Mouse (Mus musculus) gastrocnemius, postnatal 25 days (tissue): Measurements from ENCODE around the gene Taf13. TPM values are rescaled to one million over a fixed set of nuclear protein-coding genes. Genes with fewer than 3 reads are reported as not detected.
A peak's percentile ranks its signal among the peaks of the same experiment; 100 is the strongest.

Source experiments
- DNase-seq: peaks from one replicate; pipeline ENCODE4 v3.0.0; 2022
- microRNA-seq, 2 experiments: library from miRNA; unstranded; fragments of <30 nt; microRNA quantifications; one replicate each; pipeline ENCODE4 v1.2.0; 2021; ENCODE audit warnings: borderline replicate concordance in 2 of 2
- total RNA-seq, 2 experiments: library from RNA; stranded (reverse); gene quantifications; 1 replicate in 1 of 2; 2 replicates in 1 of 2; pipeline ENCODE4 v1.2.3; 2021

Taf13 gene
- total RNA-seq, 2 experiments from 2014 or later: 17.6 to 18.3 TPM

GRCm38 (mm10) chr3:108572309-108573010, 962 bp downstream of the Taf13 start:
- no peak for DNase-seq

- DNase-seq: no peak
Observed at GRCm38 (mm10) chr3:108574018-108574417, 2.5 kb downstream of the Taf13 start.

- no peak for DNase-seq
Observed at GRCm38 (mm10) chr3:108584580-108584979, 13.1 kb downstream of the Taf13 start.

- no peak for DNase-seq
Observed at GRCm38 (mm10) chr3:108588446-108588845, 16.9 kb downstream of the Taf13 start.

- DNase-seq: peak; percentile 97
Observed at GRCm38 (mm10) chr3:108590786-108591529, 19.5 kb downstream of the Taf13 start, which contains the start of gene Wdr47. TSS of gene Wdr47 (plus strand) at chr3:108591279.

- no peak for DNase-seq
Observed at GRCm38 (mm10) chr3:108591530-108592522, 20.3 kb downstream of the Taf13 start.

GRCm38 (mm10) chr3:108608906-108609305, 37.4 kb downstream of the Taf13 start:
- DNase-seq: no peak

Small RNA genes lying within 50 kb of the gene (microRNA-seq; reads per million reads assigned to microRNA genes)
- gene Gm22860: 0 reads per million in 2 experiments

Other genes starting within 250 kb of the Taf13 start
- gene Mybphl, start 206.8 kb upstream of the Taf13 start, total RNA-seq: not detected
- under 1 TPM in 1 of 2 experiments, not detected in 1; 0.32 TPM for gene Psrc1, start 187.9 kb upstream of the Taf13 start, total RNA-seq
- 1 to 10 TPM; 4.8 to 5.9 TPM for gene Celsr2, start 156.1 kb upstream of the Taf13 start, total RNA-seq
- gene Sars, start 126.5 kb upstream of the Taf13 start, total RNA-seq: 100 to 1,000 TPM; 105 to 114 TPM
- not detected for gene 1700013F07Rik, start 37.5 kb upstream of the Taf13 start, total RNA-seq
- not detected for gene 5330417C22Rik, start 35.2 kb upstream of the Taf13 start, total RNA-seq
- gene Tmem167b, start 9.2 kb upstream of the Taf13 start, total RNA-seq: 10 to 100 TPM; 13.0 to 15.1 TPM
- 1 to 10 TPM; 3.0 to 6.4 TPM for gene Wdr47, start 19.6 kb downstream of the Taf13 start, total RNA-seq
- gene Clcc1, start 82.2 kb downstream of the Taf13 start, total RNA-seq: 10 to 100 TPM; 32.0 to 32.5 TPM
- gene Gpsm2, start 150.6 kb downstream of the Taf13 start, total RNA-seq: 1 to 10 TPM; 4.4 to 4.7 TPM
- gene Aknad1, start 168.0 kb downstream of the Taf13 start, total RNA-seq: under 1 TPM; 0.19 to 0.20 TPM